Mouse (Mus musculus) cortical plate, adult 2 months (tissue): ENCODE results near the gene 9430015G10Rik.

Experiments
- CTCF ChIP-seq: fragments of 200-500 bp; IDR thresholded peaks from 2 replicates; pipeline ENCODE4 v1.5.1; 2011; ENCODE audit warnings: mild to moderate bottlenecking, control low read depth, low read length; ENCODE audit not compliant: insufficient read depth; ENCODE audit errors: extremely low read depth
- POLR2A ChIP-seq: fragments of 200-500 bp; IDR thresholded peaks from 2 replicates; pipeline ENCODE4 v1.6.1; 2011; ENCODE audit warnings: mild to moderate bottlenecking, low read length, control low read depth; ENCODE audit not compliant: insufficient read depth; ENCODE audit errors: extremely low read depth

DNA sequence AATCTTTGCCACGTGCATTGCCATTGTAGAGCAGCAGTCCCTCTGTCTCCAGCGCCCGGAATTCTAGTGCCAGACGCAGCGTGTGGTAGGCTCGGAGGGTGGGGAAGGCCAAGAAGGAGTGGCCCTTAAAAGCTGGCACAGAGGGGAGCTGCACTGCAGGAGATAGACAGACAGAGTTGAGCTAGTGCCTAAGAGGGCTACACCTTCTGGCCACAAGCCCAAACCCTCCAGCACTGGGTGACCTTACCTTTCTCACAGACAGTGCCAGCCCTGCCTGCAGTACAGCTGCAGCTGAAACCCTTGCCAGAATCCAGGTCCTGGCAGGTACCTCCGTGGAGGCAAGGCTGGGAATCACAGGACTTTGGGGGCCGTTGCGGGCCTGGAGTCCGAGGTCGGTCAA, 62.0 kb downstream of the 9430015G10Rik start:
- no peak for TF ChIP-seq POLR2A
- no peak for TF ChIP-seq CTCF
